Mouse (Mus musculus) kidney, adult 11 months (tissue): ENCODE measurements around the gene Ppil6.

Source experiments
- DNase-seq: peaks from one replicate; pipeline ENCODE4 v3.0.0; 2022

Ppil6 gene

GRCm38 (mm10) chr10:41479961-41480360, 10.3 kb upstream of the Ppil6 start:
- DNase-seq, result no peak

DNA sequence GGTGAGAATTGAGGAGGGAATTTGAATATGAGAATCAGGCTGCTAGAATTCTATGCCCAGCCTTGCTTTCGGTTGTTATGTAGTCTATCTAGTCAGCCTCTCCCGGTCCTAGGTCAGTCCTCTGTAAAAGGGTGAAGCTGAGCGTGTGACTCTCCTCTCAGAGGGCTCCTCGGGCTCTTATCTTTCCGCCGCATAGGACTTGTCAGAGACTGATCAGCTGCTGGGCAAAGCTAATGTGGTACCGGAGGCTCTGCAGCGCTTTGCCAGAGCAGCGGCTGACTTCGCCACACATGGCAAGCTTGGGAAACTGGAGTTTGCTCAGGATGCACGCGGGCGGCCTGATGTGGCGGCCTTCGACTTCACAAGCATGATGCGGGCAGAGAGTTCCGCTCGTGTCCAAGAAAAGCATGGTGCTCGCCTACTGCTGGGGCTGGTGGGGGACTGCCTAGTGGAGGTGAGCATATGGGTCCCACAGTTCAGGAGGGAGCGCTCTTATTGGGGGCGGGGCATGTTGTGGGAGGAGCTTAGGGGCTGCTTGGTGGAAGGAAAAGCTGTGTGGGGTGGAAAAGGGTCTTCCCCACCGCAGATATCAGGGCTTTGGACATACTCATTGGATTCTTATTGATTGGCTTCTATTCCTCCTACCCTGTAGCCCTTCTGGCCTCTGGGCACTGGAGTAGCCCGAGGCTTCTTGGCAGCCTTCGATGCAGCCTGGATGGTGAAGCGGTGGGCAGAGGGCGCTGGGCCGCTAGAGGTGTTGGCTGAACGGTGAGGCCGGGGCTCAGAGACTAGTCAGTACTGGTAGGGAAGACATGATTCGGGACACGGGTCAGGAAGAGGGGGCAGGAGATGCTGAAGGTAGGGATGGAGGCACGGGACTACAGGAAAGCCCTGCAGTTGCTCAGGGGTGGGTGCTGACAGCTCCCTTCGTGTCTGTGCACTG, 9.0 kb upstream of the Ppil6 start:
- DNase-seq, result no peak

- no peak for DNase-seq
Measured at GRCm38 (mm10) chr10:41482446-41482845, 7.8 kb upstream of the Ppil6 start.

DNA sequence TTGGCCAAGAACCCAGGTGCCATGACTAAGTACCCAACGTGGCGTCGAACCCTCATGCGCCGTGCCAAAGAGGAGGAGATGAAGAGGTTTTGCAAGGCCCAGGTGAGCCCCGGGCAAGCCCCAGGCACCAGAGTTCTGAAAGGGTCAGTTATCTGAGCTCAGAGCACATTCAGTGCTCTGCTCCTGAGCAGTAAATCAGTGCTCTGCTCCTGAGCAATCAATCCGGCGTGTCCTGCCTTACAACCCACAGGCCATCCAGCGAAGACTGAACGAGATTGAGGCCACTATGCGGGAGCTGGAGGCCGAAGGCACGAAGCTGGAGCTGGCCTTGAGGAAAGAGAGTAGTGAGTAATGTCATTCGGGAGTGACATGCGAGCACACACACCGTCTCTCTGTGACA, 4.5 kb upstream of the Ppil6 start:
- no peak for DNase-seq

DNA sequence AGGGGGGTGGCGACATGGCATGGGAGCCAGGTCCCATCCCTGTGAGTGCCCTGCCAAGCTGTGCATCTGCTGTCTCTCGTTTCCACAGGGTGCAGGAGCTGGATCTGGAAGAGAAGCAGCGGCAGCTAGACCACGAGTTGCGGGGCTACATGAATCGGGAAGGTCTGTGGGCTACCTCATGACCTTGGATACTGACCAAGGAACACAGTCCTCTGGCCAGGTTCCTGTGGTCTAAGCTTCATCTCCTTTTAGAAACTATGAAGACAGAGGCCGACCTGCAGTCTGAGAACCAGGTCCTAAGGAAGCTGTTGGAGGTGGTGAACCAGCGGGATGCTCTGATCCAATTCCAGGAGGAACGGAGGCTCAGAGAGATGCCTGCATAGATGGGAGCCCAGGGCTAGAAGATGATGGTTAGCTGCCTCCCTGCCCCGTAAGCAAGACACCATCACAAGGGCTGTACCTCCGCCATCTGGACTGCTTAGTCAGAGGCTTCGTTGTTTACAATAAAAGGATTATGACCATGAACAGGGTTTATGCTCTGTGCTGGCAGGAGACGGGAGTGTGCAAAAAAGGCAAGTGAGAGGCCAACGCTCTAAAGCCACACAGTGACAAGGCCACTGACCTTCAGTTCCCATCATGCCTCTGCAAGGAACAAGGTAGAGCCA, 3.6 kb upstream of the Ppil6 start:
- DNase-seq, result no peak

DNA sequence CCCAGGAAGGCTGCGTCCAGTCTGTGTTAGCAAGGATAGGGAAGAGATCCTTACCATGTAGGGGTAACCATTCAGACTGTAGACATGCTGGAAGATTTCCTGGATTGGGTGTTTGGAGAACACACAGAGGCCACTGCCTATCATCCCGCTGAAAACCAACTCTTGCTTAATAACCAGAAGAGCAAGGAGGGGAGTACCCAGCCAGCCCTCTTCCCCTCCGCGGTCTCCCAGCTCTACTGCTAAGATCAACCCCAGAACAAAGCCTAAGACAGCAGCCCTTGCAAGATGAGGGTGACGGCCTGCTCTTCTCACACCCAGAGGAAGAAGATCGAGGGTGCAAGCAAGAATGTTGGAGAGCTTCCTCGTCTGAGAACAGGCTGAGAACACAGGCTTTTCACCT, 1.4 kb upstream of the Ppil6 start:
- no peak for DNase-seq

DNA sequence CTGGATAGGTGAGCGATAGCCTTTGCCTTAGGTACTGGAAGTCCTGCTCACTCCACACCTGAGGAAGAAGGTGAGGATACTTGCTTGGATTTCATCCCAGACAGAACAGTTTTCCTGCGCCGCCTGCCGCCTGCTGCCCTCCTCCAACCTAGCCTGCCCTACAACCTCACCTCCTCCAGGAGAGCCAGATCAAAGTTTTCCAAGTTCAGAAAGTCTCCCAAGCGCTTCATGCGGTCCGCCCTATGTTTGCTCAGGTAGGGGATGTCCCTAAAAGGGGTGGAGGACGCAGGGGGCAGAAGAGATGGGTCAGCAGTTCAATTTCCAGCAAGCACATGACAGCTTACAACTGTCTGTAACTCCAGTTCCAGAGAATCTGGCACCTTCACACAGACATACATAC, 945 bp upstream of the Ppil6 start:
- peak; percentile 62 for DNase-seq

- no peak for DNase-seq
Measured at GRCm38 (mm10) chr10:41490518-41490873, 257 bp downstream of the Ppil6 start.

DNA sequence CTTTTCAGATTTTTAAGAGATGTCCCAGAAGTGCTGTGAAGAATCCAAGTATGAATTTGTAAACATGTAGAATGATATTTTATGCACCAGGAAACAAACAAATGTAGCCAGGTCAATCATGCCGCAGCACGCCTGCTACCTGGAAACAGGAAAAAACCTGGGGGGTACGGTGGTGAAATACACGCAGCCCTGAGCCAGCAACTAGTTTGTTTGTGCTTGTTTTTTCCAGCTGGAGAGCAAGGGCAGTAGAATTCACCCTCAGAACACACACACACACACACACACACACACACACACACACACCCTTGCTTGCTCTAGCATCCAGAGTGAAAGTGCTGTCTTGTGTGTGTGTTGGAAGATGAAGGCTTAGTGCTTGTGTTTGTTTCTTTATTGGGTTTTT, 872 bp downstream of the Ppil6 start:
- DNase-seq, result peak; percentile 32

GRCm38 (mm10) chr10:41500941-41501340, 10.7 kb downstream of the Ppil6 start:
- peak; percentile 84 for DNase-seq

GRCm38 (mm10) chr10:41504996-41505395, 14.8 kb downstream of the Ppil6 start:
- no peak for DNase-seq

DNA sequence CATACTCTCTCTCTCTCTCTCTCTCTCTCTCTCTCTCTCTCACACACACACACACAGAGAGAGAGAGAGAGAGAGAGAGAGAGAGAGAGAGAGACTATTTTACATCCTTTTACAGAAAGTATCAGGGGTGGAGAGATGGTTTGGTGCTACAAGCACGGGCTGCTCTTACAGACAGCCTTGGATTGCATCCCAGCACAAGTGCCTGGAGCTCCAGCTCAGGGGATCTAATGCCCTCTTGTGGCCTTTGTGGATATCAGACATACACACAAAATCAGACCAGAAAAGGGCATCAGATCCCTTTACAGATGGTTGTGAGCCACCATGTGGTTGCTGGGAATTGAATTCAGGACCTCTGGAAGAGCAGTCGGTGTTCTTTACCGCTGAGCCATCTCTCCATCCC, 15.2 kb downstream of the Ppil6 start:
- peak; percentile 58 for DNase-seq

- DNase-seq, result no peak
Measured at GRCm38 (mm10) chr10:41509160-41509559, 18.9 kb downstream of the Ppil6 start.

DNA sequence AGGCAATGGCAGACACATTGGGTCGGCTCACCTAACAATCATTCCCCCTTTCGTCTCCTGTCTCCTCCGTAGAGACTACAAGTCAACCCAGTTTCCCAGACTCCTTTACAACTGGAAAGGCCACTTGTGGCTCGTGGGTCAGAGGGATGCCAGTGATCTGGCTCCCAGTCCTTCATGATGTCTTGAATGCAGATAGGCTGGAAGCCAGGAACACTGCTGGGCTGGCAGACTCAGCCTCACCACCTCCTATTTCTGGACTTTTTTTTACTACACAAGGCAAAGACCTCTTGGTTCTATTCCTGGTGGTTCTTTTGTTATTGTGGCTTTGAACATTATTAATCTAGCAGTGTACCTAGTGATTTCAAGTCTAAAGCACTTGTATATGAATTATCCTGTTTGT, 24.1 kb downstream of the Ppil6 start:
- no peak for DNase-seq

DNA sequence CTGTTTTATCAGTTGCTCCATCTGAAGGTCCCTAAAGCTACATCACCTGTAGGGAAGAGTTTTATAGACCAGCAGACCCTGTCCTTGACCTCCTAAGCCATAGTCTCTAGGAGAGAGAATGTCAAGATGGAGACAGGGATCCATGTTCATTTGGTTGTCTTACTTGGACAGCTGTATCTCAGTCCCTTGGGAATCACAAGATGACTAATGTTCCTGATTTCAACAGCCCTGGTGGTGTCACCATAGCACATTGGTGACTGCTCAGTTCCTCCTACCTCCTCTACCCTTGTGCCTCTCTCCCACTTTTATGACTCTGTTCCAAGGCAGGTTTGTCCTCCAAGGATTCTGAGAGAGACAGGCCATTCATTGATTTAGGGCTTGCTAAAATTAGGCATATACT, 24.7 kb downstream of the Ppil6 start:
- DNase-seq, result no peak

- peak; percentile 83 for DNase-seq
Measured at GRCm38 (mm10) chr10:41518508-41518980, 28.3 kb downstream of the Ppil6 start.

- peak; percentile 93 for DNase-seq
Measured at GRCm38 (mm10) chr10:41518981-41519618, 28.9 kb downstream of the Ppil6 start, which contains the start of gene Cd164. Gene Cd164, plus strand, starts transcription at chr10:41519414.

GRCm38 (mm10) chr10:41519640-41520409, 29.6 kb downstream of the Ppil6 start:
- DNase-seq, result peak; percentile 47

- DNase-seq, result no peak
Measured at GRCm38 (mm10) chr10:41520410-41520673, 30.1 kb downstream of the Ppil6 start.

DNA sequence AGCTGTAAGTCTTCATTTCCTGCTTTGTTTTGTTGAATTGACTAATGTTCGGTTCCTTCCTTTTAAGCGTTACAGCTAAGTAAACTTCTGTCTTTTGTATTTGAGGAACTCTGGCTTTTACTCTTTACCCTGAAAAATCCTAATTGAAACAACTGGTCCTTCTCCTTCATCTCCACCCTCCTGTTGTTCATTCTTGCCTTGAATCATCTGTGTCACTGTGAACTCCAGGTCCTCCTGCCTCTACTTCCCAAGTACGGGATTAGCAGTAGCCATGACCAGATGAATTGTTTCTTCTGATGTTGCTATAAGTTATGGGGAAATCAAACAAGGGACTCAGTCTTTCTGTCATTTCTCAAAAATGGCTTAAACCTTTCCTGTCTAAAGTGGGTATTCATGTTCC, 33.1 kb downstream of the Ppil6 start:
- DNase-seq, result no peak

DNA sequence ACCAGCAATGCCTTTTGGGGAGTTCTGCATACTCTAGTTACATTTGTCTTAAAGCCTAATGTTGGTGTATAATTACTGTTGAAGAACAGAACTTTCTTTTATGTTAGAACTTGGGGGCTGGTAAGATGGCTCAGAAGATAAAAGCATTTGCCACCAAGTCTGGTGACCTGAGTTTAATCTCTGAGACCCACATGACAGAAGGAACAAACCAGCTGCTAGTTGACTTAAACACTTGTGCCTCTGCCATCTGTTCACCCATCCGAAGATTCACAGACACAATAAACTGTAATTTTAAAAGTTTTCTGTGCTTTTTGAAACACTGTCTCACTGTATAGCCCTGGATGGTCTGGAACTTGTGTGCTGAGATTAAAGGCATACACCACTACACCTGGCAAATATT, 35.5 kb downstream of the Ppil6 start:
- no peak for DNase-seq

DNA sequence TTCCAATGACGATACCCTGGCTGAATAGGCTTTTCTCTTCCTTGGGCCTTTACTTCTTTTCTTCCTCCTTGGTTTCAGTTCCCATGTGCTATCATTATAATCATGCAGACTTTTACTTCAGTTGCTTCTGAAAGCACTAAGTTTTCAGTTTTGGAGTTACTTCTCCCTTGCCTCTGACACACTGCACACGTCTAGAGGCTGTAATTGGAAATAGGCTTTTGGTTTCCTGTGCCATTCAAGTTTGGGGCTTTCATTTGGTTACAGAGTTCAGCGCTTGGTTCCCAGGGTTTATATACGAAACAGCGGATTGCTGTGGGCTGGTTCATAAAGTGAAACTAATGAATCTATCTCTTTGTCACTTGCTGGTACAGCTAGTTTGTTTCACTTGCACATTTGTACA, 39.7 kb downstream of the Ppil6 start:
- no peak for DNase-seq

- DNase-seq, result no peak
Measured at GRCm38 (mm10) chr10:41535991-41536390, 45.8 kb downstream of the Ppil6 start.
